Mouse (Mus musculus): ENCODE data around the gene Entpd1. TPM values are rescaled to one million over a fixed set of nuclear protein-coding genes. Genes with fewer than 3 reads are reported as not detected.

The Entpd1 gene
- total and polyA plus RNA-seq, 2 experiments = 1.6 to 4.6 TPM

DNA sequence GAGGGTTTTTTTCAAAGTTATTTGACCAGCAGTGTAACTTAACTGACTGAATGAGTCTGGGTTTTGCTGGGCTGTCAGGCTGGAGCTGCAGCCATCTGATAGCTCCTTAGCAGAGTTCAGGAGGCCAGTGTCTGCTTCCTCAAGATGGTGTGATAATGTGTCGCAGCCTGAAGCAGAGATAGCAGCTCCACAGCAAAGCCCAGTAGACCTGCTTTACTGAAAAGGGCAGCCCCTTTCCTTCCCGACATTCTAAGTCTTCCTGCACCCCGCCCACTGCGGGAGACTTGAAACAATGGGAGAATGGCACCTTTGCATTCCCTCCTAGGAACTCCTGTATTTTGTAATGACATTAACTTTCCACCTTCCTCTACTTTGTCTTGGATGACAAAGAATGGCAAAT lies 24.9 kb downstream of the Entpd1 start:
- H3K4me1 ChIP-seq (ENCODE audit: control insufficient read depth, insufficient read depth, low read length) = no peaks in the 10 kb centered on the region
- H3K27me3 ChIP-seq (ENCODE audit: control insufficient read depth, insufficient read depth, low read length) = no peaks in the 10 kb centered on the region
- H3K4me3 ChIP-seq (ENCODE audit: insufficient read depth, low read depth, low read length) = no peak overlapping the region
- TF ChIP-seq POLR2A (IDR thresholded peaks at IDR 0.05; ENCODE audit: extremely low read depth, insufficient read depth, low read length) (no peak), CTCF (IDR thresholded peaks at IDR 0.05; ENCODE audit: low read depth, low read length) (no peak)
- H3K36me3 ChIP-seq (ENCODE audit: control insufficient read depth, insufficient read depth, low read length) = no peaks in the 10 kb centered on the region
- DNase-seq (ENCODE audit: extremely low read depth, low read depth, low spot score) = no peak
- H3K9ac ChIP-seq (ENCODE audit: low read depth, low read length) = no peak overlapping the region
- 47% methylated on average over 4 of the region's 4 CpGs for WGBS
- H3K27ac ChIP-seq (replicated peaks; ENCODE audit: insufficient read depth, low read depth, low read length) = 0 out of 2 replicates have a peak overlapping the region, but pooled peaks have one; percentile 44
- no peaks in the 10 kb centered on the region for H3K79me2 ChIP-seq (ENCODE audit: control insufficient read depth, insufficient read depth, low read length)

DNA sequence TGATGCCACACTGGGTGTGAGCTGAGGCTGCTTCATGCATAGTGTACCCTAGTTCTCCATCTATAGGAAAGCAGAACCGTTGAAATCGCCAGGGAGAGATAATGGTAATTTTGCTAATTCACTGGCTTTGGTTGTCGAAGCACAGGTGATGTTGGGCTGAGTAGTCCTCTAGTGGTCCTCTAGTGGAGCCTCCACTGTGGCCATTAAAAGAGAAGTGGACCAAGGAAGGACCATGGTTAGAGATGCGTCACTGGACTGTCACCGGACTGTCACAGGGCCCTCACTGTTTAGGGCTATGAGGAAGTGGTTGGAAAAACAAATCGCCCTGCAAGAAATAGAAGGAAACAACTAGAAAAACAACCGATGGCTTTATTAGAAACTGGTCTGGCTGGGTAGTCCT lies 25.4 kb downstream of the Entpd1 start:
- no peaks in the 10 kb centered on the region for H3K79me2 ChIP-seq (ENCODE audit: control insufficient read depth, insufficient read depth, low read length)
- no peaks in the 10 kb centered on the region for H3K4me1 ChIP-seq (ENCODE audit: control insufficient read depth, insufficient read depth, low read length)
- H3K4me3 ChIP-seq (ENCODE audit: insufficient read depth, low read depth, low read length) = no peak overlapping the region
- H3K36me3 ChIP-seq (ENCODE audit: control insufficient read depth, insufficient read depth, low read length) = no peaks in the 10 kb centered on the region
- 78% methylated on average over 7 of the region's 7 CpGs for WGBS
- H3K9ac ChIP-seq (ENCODE audit: low read depth, low read length) = no peak overlapping the region
- peak; percentile 40 for DNase-seq (ENCODE audit: extremely low read depth, low read depth, low spot score)
- no peak for TF ChIP-seq POLR2A (IDR thresholded peaks at IDR 0.05; ENCODE audit: extremely low read depth, insufficient read depth, low read length)
- TF ChIP-seq CTCF (IDR thresholded peaks at IDR 0.05; ENCODE audit: low read depth, low read length) = no peak
- no peaks in the 10 kb centered on the region for H3K27me3 ChIP-seq (ENCODE audit: control insufficient read depth, insufficient read depth, low read length)
- H3K27ac ChIP-seq (replicated peaks; ENCODE audit: insufficient read depth, low read depth, low read length) = peak overlapping the region; percentile 44; the same call in 1 of the 2 replicates

DNA sequence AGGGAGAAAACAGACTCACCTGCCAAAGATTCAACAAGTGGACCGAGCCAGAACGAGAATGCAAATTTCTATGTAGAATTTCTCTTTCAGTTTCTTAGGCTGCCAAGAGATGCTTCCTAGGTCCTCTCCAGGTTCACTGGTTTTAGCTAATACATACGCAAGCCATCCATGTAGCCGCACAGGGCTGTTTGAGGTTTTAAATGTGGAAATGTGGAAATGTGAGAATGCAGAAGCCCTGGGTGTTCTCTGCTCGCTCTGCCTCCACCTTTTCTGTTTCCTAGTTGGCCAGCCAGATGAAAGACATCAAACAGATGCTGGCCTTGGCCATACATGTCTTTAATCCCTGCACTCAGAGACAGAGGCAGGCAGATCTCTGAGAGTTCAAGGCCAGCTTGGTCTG lies 26.4 kb downstream of the Entpd1 start:
- DNase-seq (ENCODE audit: extremely low read depth, low read depth, low spot score) = no peak
- H3K4me1 ChIP-seq (ENCODE audit: control insufficient read depth, insufficient read depth, low read length) = no peaks in the 10 kb centered on the region
- no peak overlapping the region for H3K9ac ChIP-seq (ENCODE audit: low read depth, low read length)
- no peaks in the 10 kb centered on the region for H3K36me3 ChIP-seq (ENCODE audit: control insufficient read depth, insufficient read depth, low read length)
- 88% methylated on average over 5 of the region's 5 CpGs for WGBS
- H3K4me3 ChIP-seq (ENCODE audit: insufficient read depth, low read depth, low read length) = no peak overlapping the region
- TF ChIP-seq CTCF (IDR thresholded peaks at IDR 0.05; ENCODE audit: low read depth, low read length) (no peak), POLR2A (IDR thresholded peaks at IDR 0.05; ENCODE audit: extremely low read depth, insufficient read depth, low read length) (no peak)
- no peak overlapping the region for H3K27ac ChIP-seq (replicated peaks; ENCODE audit: insufficient read depth, low read depth, low read length)
- no peaks in the 10 kb centered on the region for H3K27me3 ChIP-seq (ENCODE audit: control insufficient read depth, insufficient read depth, low read length)
- no peaks in the 10 kb centered on the region for H3K79me2 ChIP-seq (ENCODE audit: control insufficient read depth, insufficient read depth, low read length)

DNA sequence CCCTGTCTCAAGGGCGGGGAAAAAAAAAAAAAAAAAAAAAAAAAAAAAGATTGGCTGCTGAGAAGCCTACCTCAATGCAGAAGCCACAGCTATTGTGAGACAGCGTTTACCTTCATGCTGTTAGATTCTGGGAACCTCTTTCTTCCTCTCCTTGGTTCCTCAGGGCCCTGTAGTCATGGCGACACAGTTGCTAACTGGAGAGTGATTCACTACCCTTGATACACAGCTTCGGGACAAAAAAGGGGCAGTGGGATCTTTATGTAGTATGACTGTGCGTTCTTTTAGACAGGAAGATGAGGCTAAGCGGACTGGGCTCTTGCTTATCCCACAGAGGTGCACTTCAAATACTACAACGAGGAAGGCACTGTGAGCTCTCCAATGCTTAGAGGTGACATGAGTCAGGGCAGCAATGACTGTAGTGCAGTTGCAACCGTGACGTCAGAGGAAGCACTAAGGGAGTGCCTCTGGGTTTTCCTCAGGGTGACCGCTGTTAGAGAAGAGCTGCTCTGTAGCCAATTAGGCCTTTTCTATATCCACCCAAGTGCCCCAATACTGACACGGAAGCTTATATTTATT lies 27.7 kb downstream of the Entpd1 start:
- no peak for TF ChIP-seq POLR2A (IDR thresholded peaks at IDR 0.05; ENCODE audit: extremely low read depth, insufficient read depth, low read length)
- TF ChIP-seq CTCF (IDR thresholded peaks at IDR 0.05; ENCODE audit: low read depth, low read length) = no peak
- Histone ChIP-seq H3K36me3 (ENCODE audit: control insufficient read depth, insufficient read depth, low read length) (no peaks in the 10 kb centered on the region), H3K9ac (ENCODE audit: low read depth, low read length) (no peak overlapping the region), H3K4me1 (ENCODE audit: control insufficient read depth, insufficient read depth, low read length) (no peaks in the 10 kb centered on the region), H3K79me2 (ENCODE audit: control insufficient read depth, insufficient read depth, low read length) (no peaks in the 10 kb centered on the region), H3K27ac (replicated peaks; ENCODE audit: insufficient read depth, low read depth, low read length) (no peak overlapping the region), H3K4me3 (ENCODE audit: insufficient read depth, low read depth, low read length) (no peak overlapping the region), H3K27me3 (ENCODE audit: control insufficient read depth, insufficient read depth, low read length) (no peaks in the 10 kb centered on the region)
- WGBS = 84% methylated on average over 11 of the region's 11 CpGs
- no peak for DNase-seq (ENCODE audit: extremely low read depth, low read depth, low spot score)

DNA sequence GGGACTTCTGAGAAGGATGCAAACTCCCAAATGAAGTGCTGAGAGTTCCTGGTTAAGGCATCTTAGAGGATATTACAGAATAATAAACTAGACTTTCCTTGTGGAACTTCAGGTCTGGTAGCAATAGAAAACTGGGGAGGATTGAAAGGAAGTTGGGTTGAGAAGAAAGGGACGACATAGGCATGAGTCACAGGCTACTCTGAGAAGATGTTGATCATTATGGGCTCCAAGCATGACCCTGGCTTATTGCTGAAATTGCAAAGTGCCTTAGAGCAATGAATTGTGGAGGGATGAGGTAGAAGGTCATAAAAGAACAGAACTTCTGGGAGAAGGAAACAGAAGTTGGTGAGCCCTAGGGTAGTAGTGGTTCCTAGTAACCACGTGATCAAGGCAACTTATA lies 28.6 kb downstream of the Entpd1 start:
- 88% methylated on average over 2 of the region's 2 CpGs for WGBS
- no peak overlapping the region for H3K9ac ChIP-seq (ENCODE audit: low read depth, low read length)
- DNase-seq (ENCODE audit: extremely low read depth, low read depth, low spot score) = peak; percentile 24
- no peaks in the 10 kb centered on the region for H3K4me1 ChIP-seq (ENCODE audit: control insufficient read depth, insufficient read depth, low read length)
- H3K36me3 ChIP-seq (ENCODE audit: control insufficient read depth, insufficient read depth, low read length) = no peaks in the 10 kb centered on the region
- H3K4me3 ChIP-seq (ENCODE audit: insufficient read depth, low read depth, low read length) = no peak overlapping the region
- H3K79me2 ChIP-seq (ENCODE audit: control insufficient read depth, insufficient read depth, low read length) = no peaks in the 10 kb centered on the region
- H3K27ac ChIP-seq (replicated peaks; ENCODE audit: insufficient read depth, low read depth, low read length) = no peak overlapping the region
- H3K27me3 ChIP-seq (ENCODE audit: control insufficient read depth, insufficient read depth, low read length) = no peaks in the 10 kb centered on the region
- TF ChIP-seq CTCF (IDR thresholded peaks at IDR 0.05; ENCODE audit: low read depth, low read length) (no peak), POLR2A (IDR thresholded peaks at IDR 0.05; ENCODE audit: extremely low read depth, insufficient read depth, low read length) (no peak)

DNA sequence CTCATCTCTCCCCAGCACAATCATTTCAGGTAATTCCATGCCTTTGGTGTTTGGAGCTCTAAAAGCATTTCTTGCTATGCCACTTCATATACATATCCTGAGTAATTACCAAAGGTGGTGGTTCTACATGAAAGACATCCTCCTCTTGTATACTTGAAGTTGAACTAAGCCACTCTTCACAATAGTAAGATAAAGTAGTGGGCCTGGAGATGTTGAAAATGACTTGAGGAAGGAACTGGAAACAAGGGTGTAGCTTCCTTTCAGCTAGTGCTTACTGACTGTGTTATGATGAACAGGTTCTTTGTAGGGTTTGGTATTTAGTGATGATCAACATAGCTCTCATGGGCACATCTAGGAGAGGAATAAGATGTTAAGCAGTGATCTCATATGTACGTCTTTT lies 31.7 kb downstream of the Entpd1 start:
- Histone ChIP-seq H3K9ac (ENCODE audit: low read depth, low read length) (no peak overlapping the region), H3K4me3 (ENCODE audit: insufficient read depth, low read depth, low read length) (no peak overlapping the region), H3K4me1 (ENCODE audit: control insufficient read depth, insufficient read depth, low read length) (no peaks in the 10 kb centered on the region), H3K79me2 (ENCODE audit: control insufficient read depth, insufficient read depth, low read length) (no peaks in the 10 kb centered on the region), H3K27me3 (ENCODE audit: control insufficient read depth, insufficient read depth, low read length) (no peaks in the 10 kb centered on the region), H3K36me3 (ENCODE audit: control insufficient read depth, insufficient read depth, low read length) (no peaks in the 10 kb centered on the region), H3K27ac (replicated peaks; ENCODE audit: insufficient read depth, low read depth, low read length) (no peak overlapping the region)
- TF ChIP-seq POLR2A (IDR thresholded peaks at IDR 0.05; ENCODE audit: extremely low read depth, insufficient read depth, low read length) (no peak), CTCF (IDR thresholded peaks at IDR 0.05; ENCODE audit: low read depth, low read length) (no peak)
- no peak for DNase-seq (ENCODE audit: extremely low read depth, low read depth, low spot score)
- WGBS = 94% methylated on average over 1 of the region's 1 CpGs
